Mouse (Mus musculus) hindbrain, embryonic 11.5 days (tissue): ENCODE measurements around the gene Ccdc102a. TPM values are rescaled to one million over a fixed set of nuclear protein-coding genes. Genes with fewer than 3 reads are reported as not detected.

Experiments used
- ATAC-seq: fragments of 200-750 bp; cut with Nextera tagmentation; 2 replicates; pipeline ENCODE4 v1.8.0; 2017; ENCODE audit warnings: mild to moderate bottlenecking, moderate TSS enrichment, moderate library complexity; ENCODE audit not compliant: low FRiP score
- DNase-seq: peaks from one replicate; pipeline ENCODE4 v3.0.0-alpha.2; 2015; ENCODE audit warnings: low spot score
- H3K27ac ChIP-seq: fragments of 300-500 bp; sonication (generic); 2 replicates; pipeline ENCODE4 v1.5.1; 2014; ENCODE audit warnings: mild to moderate bottlenecking, low read depth, low read length
- H3K27me3 ChIP-seq: fragments of 300-500 bp; sonication (generic); 2 replicates; pipeline ENCODE4 v1.6.1; 2014; ENCODE audit warnings: mild to moderate bottlenecking, low read length, moderate library complexity, mixed read lengths; ENCODE audit not compliant: control insufficient read depth, insufficient read depth
- H3K36me3 ChIP-seq: fragments of 300-500 bp; sonication (generic); 2 replicates; pipeline ENCODE4 v1.6.1; 2014; ENCODE audit warnings: mild to moderate bottlenecking, low read length, moderate library complexity, mixed read lengths; ENCODE audit not compliant: control insufficient read depth, insufficient read depth
- H3K4me1 ChIP-seq: fragments of 300-500 bp; sonication (generic); replicated peaks from 2 replicates; pipeline ENCODE4 v1.6.1; 2014; ENCODE audit warnings: low read length, mixed read lengths; ENCODE audit not compliant: control insufficient read depth, insufficient read depth
- H3K4me2 ChIP-seq: fragments of 300-500 bp; sonication (generic); replicated peaks from 2 replicates; pipeline ENCODE4 v1.6.1; 2014; ENCODE audit warnings: mild to moderate bottlenecking, low read depth, low read length
- H3K4me3 ChIP-seq: fragments of 300-500 bp; sonication (generic); 2 replicates; pipeline ENCODE4 v1.5.1; 2014; ENCODE audit warnings: low read depth, low read length
- H3K9ac ChIP-seq: fragments of 300-500 bp; sonication (generic); 2 replicates; pipeline ENCODE4 v1.6.1; 2014; ENCODE audit warnings: low read depth, low read length
- H3K9me3 ChIP-seq: fragments of 300-500 bp; sonication (generic); 2 replicates; pipeline ENCODE4 v1.6.1; 2016; ENCODE audit warnings: low read length; ENCODE audit not compliant: control insufficient read depth
- whole genome bisulfite sequencing: fragments of 180-500 bp; shearing (Covaris S2); extraction: QIAGEN DNeasy Blood & Tissue Kit; methylation state at CpG from one replicate; pipeline ENCODE4 v1.1.7; 2014; 5-methylcytosine and 5-hydroxymethylcytosine counted together
- polyA plus RNA-seq: library from polyadenylated mRNA; unstranded; fragments of >200 nt; fragmentation: Nextera tagmentation; extraction: Ambion mirVana; gene quantifications from 2 replicates; pipeline ENCODE4 v1.2.1, GENCODE M21; 2014

The Ccdc102a gene
- polyA plus RNA-seq, 1 experiment from 2014 or later, result 18.5 TPM

GRCm38 (mm10) chr8:94901031-94901430 is 16.9 kb downstream of the Ccdc102a start:
- Histone ChIP-seq H3K9ac (no peak overlapping the region), H3K4me3 (no peak overlapping the region), H3K4me2 (no peak overlapping the region)

GRCm38 (mm10) chr8:94900617-94901016 is 17.3 kb downstream of the Ccdc102a start:
- ATAC-seq (no peak), DNase-seq (no peak)
- Histone ChIP-seq H3K27ac (no peak overlapping the region), H3K4me3 (no peak overlapping the region), H3K4me2 (no peak overlapping the region), H3K27me3 (no peaks in the 10 kb centered on the region; the same call in 1 of the 2 replicates), H3K9me3 (no peaks in the 10 kb centered on the region), H3K36me3 (no peaks in the 10 kb centered on the region), H3K4me1 (no peaks in the 10 kb centered on the region), H3K9ac (no peak overlapping the region)
- 16% methylated on average over 6 of the region's 6 CpGs for WGBS

More at GRCm38 (mm10) chr8:94901031-94901430, 16.9 kb downstream of the Ccdc102a start:
- DNase-seq, result no peak
- no peak for ATAC-seq
- Histone ChIP-seq H3K4me1 (no peaks in the 10 kb centered on the region), H3K27ac (no peak overlapping the region), H3K36me3 (no peaks in the 10 kb centered on the region), H3K9me3 (no peaks in the 10 kb centered on the region), H3K27me3 (no peaks in the 10 kb centered on the region; the same call in 1 of the 2 replicates)
- 22% methylated on average over 5 of the region's 5 CpGs for WGBS

GRCm38 (mm10) chr8:94899262-94899661 is 18.6 kb downstream of the Ccdc102a start:
- 0 out of 2 replicates have a peak overlapping the region, but pooled peaks have one; percentile 27 for H3K9ac ChIP-seq
- WGBS, result 9% methylated on average over 11 of the region's 11 CpGs
- H3K36me3 ChIP-seq, result no peaks in the 10 kb centered on the region
- H3K4me3 ChIP-seq, result no peak overlapping the region
- ATAC-seq, result peak; percentile 18; the same call in 1 of the 2 replicates
- H3K4me2 ChIP-seq, result no peak overlapping the region
- H3K9me3 ChIP-seq, result no peaks in the 10 kb centered on the region
- H3K27ac ChIP-seq, result no peak overlapping the region
- H3K4me1 ChIP-seq, result no peaks in the 10 kb centered on the region
- DNase-seq, result no peak
- no peaks in the 10 kb centered on the region; the same call in 1 of the 2 replicates for H3K27me3 ChIP-seq

GRCm38 (mm10) chr8:94892917-94893316 is 25.0 kb downstream of the Ccdc102a start:
- H3K4me2 ChIP-seq, result no peak overlapping the region
- WGBS, result 51% methylated on average over 2 of the region's 2 CpGs
- H3K4me3 ChIP-seq, result no peak overlapping the region
- ATAC-seq (no peak), DNase-seq (no peak)
- H3K9ac ChIP-seq, result no peak overlapping the region
- no peaks in the 10 kb centered on the region for H3K27me3 ChIP-seq
- no peaks in the 10 kb centered on the region for H3K9me3 ChIP-seq
- no peaks in the 10 kb centered on the region for H3K4me1 ChIP-seq
- no peaks in the 10 kb centered on the region for H3K36me3 ChIP-seq
- no peak overlapping the region for H3K27ac ChIP-seq

GRCm38 (mm10) chr8:94888383-94889036 is 29.4 kb downstream of the Ccdc102a start:
- WGBS, result 48% methylated on average over 14 of the region's 14 CpGs
- H3K4me3 ChIP-seq, result no peak overlapping the region
- no peak overlapping the region for H3K9ac ChIP-seq
- H3K9me3 ChIP-seq, result no peaks in the 10 kb centered on the region
- no peaks in the 10 kb centered on the region for H3K36me3 ChIP-seq
- no peaks in the 10 kb centered on the region for H3K27me3 ChIP-seq
- no peak for ATAC-seq
- no peaks in the 10 kb centered on the region for H3K4me1 ChIP-seq
- no peak overlapping the region for H3K4me2 ChIP-seq
- DNase-seq, result no peak
- H3K27ac ChIP-seq, result no peak overlapping the region

- H3K9me3 ChIP-seq, result no peaks in the 10 kb centered on the region
- H3K4me3 ChIP-seq, result no peak overlapping the region
- peaks cover under 1% of the 10 kb centered on the region; the same call in 1 of the 2 replicates for H3K27me3 ChIP-seq
- H3K4me2 ChIP-seq, result no peak overlapping the region
- H3K36me3 ChIP-seq, result no peaks in the 10 kb centered on the region
- H3K9ac ChIP-seq, result no peak overlapping the region
- ATAC-seq, result no peak
- WGBS, result 73% methylated on average over 4 of the region's 4 CpGs
- DNase-seq, result no peak
- peaks cover 3% of the 10 kb centered on the region; the same call in 1 of the 2 replicates for H3K4me1 ChIP-seq
- H3K27ac ChIP-seq, result no peak overlapping the region
These were observed 37.2 kb downstream of the Ccdc102a start for GRCm38 (mm10) chr8:94880742-94881141.

- Histone ChIP-seq H3K4me2 (no peak overlapping the region), H3K4me1 (peaks cover 8% of the 10 kb centered on the region), H3K4me3 (no peak overlapping the region), H3K9me3 (no peaks in the 10 kb centered on the region), H3K27ac (no peak overlapping the region), H3K9ac (no peak overlapping the region), H3K27me3 (peaks cover 17% of the 10 kb centered on the region), H3K36me3 (no peaks in the 10 kb centered on the region)
- DNase-seq (no peak), ATAC-seq (no peak)
- WGBS, result 42% methylated on average over 3 of the region's 3 CpGs
These were observed 41.1 kb downstream of the Ccdc102a start for GRCm38 (mm10) chr8:94876820-94877219.

GRCm38 (mm10) chr8:94876197-94876730 is 41.6 kb downstream of the Ccdc102a start, which contains the start of gene Dok4:
Gene Dok4, minus strand, starts transcription at chr8:94876330.
- peak; percentile 77 for ATAC-seq
- peak within 1 kb of the TSS; percentile 95 for H3K4me2 ChIP-seq
- H3K27me3 ChIP-seq, result peaks cover 17% of the 10 kb centered on the region
- no peaks in the 10 kb centered on the region for H3K9me3 ChIP-seq
- 1% methylated on average over 26 of the region's 37 CpGs for WGBS
- no peaks in the 10 kb centered on the region for H3K36me3 ChIP-seq
- peaks cover 10% of the 10 kb centered on the region for H3K4me1 ChIP-seq
- peak within 1 kb of the TSS; percentile 65 for H3K9ac ChIP-seq
- H3K27ac ChIP-seq, result peak within 1 kb of the TSS; percentile 42; the same call in 1 of the 2 replicates
- DNase-seq, result peak; percentile 87
- peak within 1 kb of the TSS; percentile 55 for H3K4me3 ChIP-seq

- Histone ChIP-seq H3K36me3 (no peaks in the 10 kb centered on the region), H3K4me1 (peaks cover 10% of the 10 kb centered on the region), H3K4me2 (peak overlapping the region; percentile 95), H3K27ac (peak overlapping the region; percentile 42; the same call in 1 of the 2 replicates), H3K27me3 (peaks cover 17% of the 10 kb centered on the region), H3K4me3 (peak overlapping the region; percentile 55), H3K9me3 (no peaks in the 10 kb centered on the region), H3K9ac (peak overlapping the region; percentile 65)
- ATAC-seq (no peak), DNase-seq (peak; percentile 30)
- 0% methylated on average over 11 of the region's 20 CpGs for WGBS
These were observed 42.1 kb downstream of the Ccdc102a start for GRCm38 (mm10) chr8:94875871-94876150.
